Comparison of ENCODE assay signal across 9 mouse cellular contexts in genomic region chr5:134473902-134474301, GRCm38 (mm10). TPM values are rescaled to one million over a fixed set of nuclear protein-coding genes. Genes with fewer than 3 reads are reported as not detected.
DNase-seq lines count a peak whose midpoint lies in the region; ATAC-seq lines count a peak whose summit lies in the region.
"Had no signal": no experiment of that assay in that cellular context is flagged by ENCODE, and none has a peak within 500 bp of the region (broad histone marks: within the 10 kb centered on the region; RNA-seq: fewer than 3 reads in every experiment).

No protein-coding gene starts in this region.

- H3K27me3 ChIP-seq in heart, embryonic 10.5 days (ENCODE audit: insufficient read depth, poor library complexity, severe bottlenecking): no peaks in the 10 kb centered on the region
- no peaks in the 10 kb centered on the region for H3K27me3 ChIP-seq in liver, embryonic 13.5 days
- H3K27me3 ChIP-seq in hindbrain, embryonic 14.5 days (ENCODE audit: control insufficient read depth, insufficient read depth, low read length): no peaks in the 10 kb centered on the region

- no peak overlapping the region for H3K9ac ChIP-seq in liver, embryonic 13.5 days
- no peak overlapping the region for H3K9ac ChIP-seq in hindbrain, embryonic 14.5 days

- H3K9me3 ChIP-seq in heart, embryonic 10.5 days: no peaks in the 10 kb centered on the region
- H3K9me3 ChIP-seq in liver, embryonic 13.5 days (replicated peaks): no peaks in the 10 kb centered on the region
- peaks cover 9% of the 10 kb centered on the region; the same call in 1 of the 2 replicates for H3K9me3 ChIP-seq in hindbrain, embryonic 14.5 days (ENCODE audit: control insufficient read depth, low read length)

- no peaks in the 10 kb centered on the region for H3K36me3 ChIP-seq in heart, embryonic 10.5 days
- H3K36me3 ChIP-seq in liver, embryonic 13.5 days: no peaks in the 10 kb centered on the region
- H3K36me3 ChIP-seq in hindbrain, embryonic 14.5 days (replicated peaks; ENCODE audit: control insufficient read depth, insufficient read depth): no peaks in the 10 kb centered on the region

- H3K4me2 ChIP-seq in liver, embryonic 13.5 days: no peak overlapping the region
- H3K4me2 ChIP-seq in hindbrain, embryonic 14.5 days (replicated peaks): no peak overlapping the region

- H3K27ac ChIP-seq in heart, embryonic 10.5 days: no peak overlapping the region
- H3K27ac ChIP-seq in liver, embryonic 13.5 days: no peak overlapping the region
- H3K27ac ChIP-seq in hindbrain, embryonic 14.5 days: no peak overlapping the region

- no peak overlapping the region for H3K4me3 ChIP-seq in heart, embryonic 10.5 days
- no peak overlapping the region for H3K4me3 ChIP-seq in liver, embryonic 13.5 days (replicated peaks)
- H3K4me3 ChIP-seq in hindbrain, embryonic 14.5 days (replicated peaks; ENCODE audit: low read length): no peak overlapping the region

- DNase-seq in heart, embryonic 10.5 days (ENCODE audit: low spot score): peak; percentile 48
- no peak for DNase-seq in heart, adult 9 months (ENCODE audit: low spot score in 2 of 2)
- DNase-seq in A20 (ENCODE audit: low read depth, low spot score) (peak; percentile 71), MEL-GATA-1-ER (ENCODE audit: extremely low read depth, low read depth) (peak; percentile 39)
- no peak for DNase-seq in liver, embryonic 13.5 days
- DNase-seq in hindbrain, embryonic 14.5 days (ENCODE audit: low spot score): no peak
- DNase-seq in layer of hippocampus, postnatal 25 days (ENCODE audit: extremely low spot score in 1 of 2, low spot score in 1 of 2): no peak
- no peak for DNase-seq in testis, postnatal 14 days (ENCODE audit: low spot score)
- DNase-seq: cerebellum, postnatal 36 days had no signal

- no peaks in the 10 kb centered on the region for H3K4me1 ChIP-seq in heart, embryonic 10.5 days
- peaks cover 18% of the 10 kb centered on the region for H3K4me1 ChIP-seq in liver, embryonic 13.5 days (replicated peaks)
- H3K4me1 ChIP-seq in hindbrain, embryonic 14.5 days (replicated peaks; ENCODE audit: control insufficient read depth, insufficient read depth, low read length): no peaks in the 10 kb centered on the region

- WGBS in heart, embryonic 10.5 days: 73% methylated on average over 2 of the region's 2 CpGs
- WGBS in liver, embryonic 13.5 days (ENCODE audit: insufficient replicate concordance): 40% methylated on average over 2 of the region's 2 CpGs
- 93% methylated on average over 2 of the region's 2 CpGs for WGBS in hindbrain, embryonic 14.5 days

- peak; percentile 48; the same call in 1 of the 2 replicates for ATAC-seq in liver, embryonic 13.5 days (ENCODE audit: low read depth)
- no peak for ATAC-seq in hindbrain, embryonic 14.5 days (ENCODE audit: low FRiP score)

RNA-seq across cellular contexts. Expression of gene Gtf2ird1, which starts 17.4 kb away (rescaled TPM):
- 64.1 and 74.8 TPM in 2 replicates for polyA plus RNA-seq in heart, embryonic 10.5 days (2016; fragmentation: Nextera tagmentation; extraction: Ambion mirVana)
- 12.9 and 13.6 TPM in 2 replicates for polyA plus RNA-seq in liver, embryonic 13.5 days (2015; fragmentation: Nextera tagmentation; extraction: Ambion mirVana)
- polyA plus RNA-seq in hindbrain, embryonic 14.5 days (2014; fragmentation: Nextera tagmentation; extraction: Ambion mirVana): 57.1 and 57.3 TPM in 2 replicates
- 10 to 100 TPM; 23.1 to 29.9 TPM for total RNA-seq in layer of hippocampus, postnatal 25 days (2021)

Comparison
In these comparisons a context has a peak if more than half of its experiments do, and no peak if none do; other contexts are left out.
1. DNase-seq: peak in heart, embryonic 10.5 days (single experiment), A20 (single experiment) and MEL-GATA-1-ER (single experiment); none in heart, adult 9 months (0 of 2), liver, embryonic 13.5 days (single experiment), hindbrain, embryonic 14.5 days (single experiment), layer of hippocampus, postnatal 25 days (0 of 2) and testis, postnatal 14 days (single experiment).